ENCODE assay signal across 17 mouse cellular contexts in the genomic region with DNA sequence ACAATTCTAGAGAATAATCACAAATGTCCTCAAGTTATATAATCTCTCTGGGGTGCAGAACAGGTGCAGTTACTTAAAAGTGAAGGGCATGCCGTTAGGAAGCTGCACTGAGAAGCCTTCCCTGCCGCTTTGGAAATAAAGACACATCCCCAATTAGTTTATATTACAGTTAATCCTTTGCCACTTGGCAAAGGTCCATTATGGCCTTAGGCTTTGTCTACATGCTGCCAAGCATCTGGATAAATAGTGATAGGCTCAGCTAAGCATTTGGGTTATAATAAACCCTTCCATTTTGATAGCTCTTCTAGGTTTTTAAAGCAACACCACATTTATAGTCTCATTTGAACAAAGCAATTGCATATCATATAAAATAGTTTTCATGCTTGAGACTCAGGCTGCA.
A peak's percentile ranks its signal among the peaks of the same experiment; 100 is the strongest.
DNase-seq lines count a peak whose midpoint lies in the region; ATAC-seq lines count a peak whose summit lies in the region.
"Had no signal": no experiment of that assay in that cellular context is flagged by ENCODE, and none has a peak within 500 bp of the region (broad histone marks: within the 10 kb centered on the region; RNA-seq: fewer than 3 reads in every experiment).

No protein-coding gene starts in this region.

- H3K4me1 ChIP-seq in hindbrain, embryonic 14.5 days (replicated peaks; ENCODE audit: control insufficient read depth, insufficient read depth, low read length), result no peaks in the 10 kb centered on the region
- no peaks in the 10 kb centered on the region for H3K4me1 ChIP-seq in hindbrain, embryonic 11.5 days (replicated peaks; ENCODE audit: control insufficient read depth, insufficient read depth, low read length)
- H3K4me1 ChIP-seq in midbrain, embryonic 16.5 days (ENCODE audit: control insufficient read depth, insufficient read depth, low read length), result no peaks in the 10 kb centered on the region
- no peaks in the 10 kb centered on the region for H3K4me1 ChIP-seq in midbrain, embryonic 10.5 days
- H3K4me1 ChIP-seq: forebrain, embryonic 12.5 days; heart, embryonic 10.5 days; hindbrain, embryonic 13.5 days had no signal

- H3K4me3 ChIP-seq in hindbrain, embryonic 14.5 days (replicated peaks; ENCODE audit: low read length), result no peak overlapping the region
- no peak overlapping the region for H3K4me3 ChIP-seq in hindbrain, embryonic 11.5 days (ENCODE audit: low read depth, low read length)
- no peak overlapping the region for H3K4me3 ChIP-seq in midbrain, embryonic 16.5 days (ENCODE audit: low read depth, low read length)
- no peak overlapping the region for H3K4me3 ChIP-seq in midbrain, embryonic 10.5 days
- H3K4me3 ChIP-seq: forebrain, embryonic 12.5 days; heart, embryonic 10.5 days; hindbrain, embryonic 13.5 days had no signal

- no peak overlapping the region for H3K27ac ChIP-seq in hindbrain, embryonic 14.5 days
- H3K27ac ChIP-seq in hindbrain, embryonic 11.5 days (ENCODE audit: low read depth, low read length), result no peak overlapping the region
- no peak overlapping the region for H3K27ac ChIP-seq in midbrain, embryonic 16.5 days (ENCODE audit: low read length)
- no peak overlapping the region for H3K27ac ChIP-seq in midbrain, embryonic 10.5 days (replicated peaks)
- H3K27ac ChIP-seq: forebrain, embryonic 12.5 days; heart, embryonic 10.5 days; hindbrain, embryonic 13.5 days had no signal

- peak; percentile 27 for DNase-seq in hindbrain, embryonic 14.5 days (ENCODE audit: low spot score)
- DNase-seq in hindbrain, embryonic 11.5 days (ENCODE audit: low spot score), result no peak
- no peak for DNase-seq in midbrain, embryonic 10.5 days (ENCODE audit: low spot score)
- DNase-seq in retina, postnatal 1 day, result peak; percentile 39
- no peak for DNase-seq in layer of hippocampus, adult 11-12 months (ENCODE audit: low spot score)
- DNase-seq: adrenal gland, adult 2 months; adrenal gland, postnatal 25 days; cerebellum, adult 2 months; gastrocnemius, postnatal 10 days; heart, adult 18-20 months; heart, postnatal 10 days; heart, postnatal 4 days had no signal

- 42% methylated on average over 2 of the region's 2 CpGs for WGBS in hindbrain, embryonic 14.5 days
- 82% methylated on average over 2 of the region's 2 CpGs for WGBS in hindbrain, embryonic 11.5 days
- WGBS in midbrain, embryonic 16.5 days, result 26% methylated on average over 2 of the region's 2 CpGs
- 77% methylated on average over 2 of the region's 2 CpGs for WGBS in midbrain, embryonic 10.5 days

- no peaks in the 10 kb centered on the region for H3K9me3 ChIP-seq in hindbrain, embryonic 14.5 days (ENCODE audit: control insufficient read depth, low read length)
- H3K9me3 ChIP-seq in hindbrain, embryonic 11.5 days (ENCODE audit: control insufficient read depth, low read length), result no peaks in the 10 kb centered on the region
- no peaks in the 10 kb centered on the region for H3K9me3 ChIP-seq in midbrain, embryonic 16.5 days (replicated peaks; ENCODE audit: control insufficient read depth, low read length, poor library complexity, severe bottlenecking)
- H3K9me3 ChIP-seq in midbrain, embryonic 10.5 days (replicated peaks), result no peaks in the 10 kb centered on the region
- H3K9me3 ChIP-seq: forebrain, embryonic 12.5 days; heart, embryonic 10.5 days; hindbrain, embryonic 13.5 days had no signal

- H3K9ac ChIP-seq in hindbrain, embryonic 14.5 days, result no peak overlapping the region
- no peak overlapping the region for H3K9ac ChIP-seq in hindbrain, embryonic 11.5 days (ENCODE audit: low read depth, low read length)
- H3K9ac ChIP-seq in midbrain, embryonic 16.5 days (ENCODE audit: low read depth, low read length), result no peak overlapping the region
- H3K9ac ChIP-seq: forebrain, embryonic 12.5 days; hindbrain, embryonic 13.5 days had no signal

- no peaks in the 10 kb centered on the region for H3K36me3 ChIP-seq in hindbrain, embryonic 14.5 days (replicated peaks; ENCODE audit: control insufficient read depth, insufficient read depth)
- H3K36me3 ChIP-seq in hindbrain, embryonic 11.5 days (ENCODE audit: control insufficient read depth, insufficient read depth, low read length), result no peaks in the 10 kb centered on the region
- H3K36me3 ChIP-seq in midbrain, embryonic 16.5 days (ENCODE audit: control insufficient read depth, insufficient read depth, low read length), result no peaks in the 10 kb centered on the region
- no peaks in the 10 kb centered on the region for H3K36me3 ChIP-seq in midbrain, embryonic 10.5 days
- H3K36me3 ChIP-seq: forebrain, embryonic 12.5 days; heart, embryonic 10.5 days; hindbrain, embryonic 13.5 days had no signal

- H3K4me2 ChIP-seq in hindbrain, embryonic 14.5 days (replicated peaks), result no peak overlapping the region
- H3K4me2 ChIP-seq in hindbrain, embryonic 11.5 days (replicated peaks; ENCODE audit: low read depth, low read length), result no peak overlapping the region
- H3K4me2 ChIP-seq in midbrain, embryonic 16.5 days (ENCODE audit: low read length), result no peak overlapping the region
- H3K4me2 ChIP-seq: forebrain, embryonic 12.5 days; hindbrain, embryonic 13.5 days had no signal

- ATAC-seq in hindbrain, embryonic 14.5 days (ENCODE audit: low FRiP score), result no peak
- ATAC-seq in hindbrain, embryonic 11.5 days (ENCODE audit: low FRiP score), result no peak
- peak; percentile 48; the same call in 1 of the 2 replicates for ATAC-seq in midbrain, embryonic 16.5 days
- ATAC-seq: inflammation-experienced regulatory T-cells, adult 6 months had no signal

- no peaks in the 10 kb centered on the region for H3K27me3 ChIP-seq in hindbrain, embryonic 14.5 days (ENCODE audit: control insufficient read depth, insufficient read depth, low read length)
- H3K27me3 ChIP-seq in hindbrain, embryonic 11.5 days (ENCODE audit: control insufficient read depth, insufficient read depth, low read length), result no peaks in the 10 kb centered on the region
- H3K27me3 ChIP-seq in midbrain, embryonic 16.5 days (ENCODE audit: control insufficient read depth, insufficient read depth, low read depth, low read length), result no peaks in the 10 kb centered on the region
- H3K27me3 ChIP-seq in midbrain, embryonic 10.5 days (ENCODE audit: low read depth, poor library complexity, severe bottlenecking), result no peaks in the 10 kb centered on the region
- H3K27me3 ChIP-seq: forebrain, embryonic 12.5 days; hindbrain, embryonic 13.5 days had no signal

Comparison
In these comparisons a context has a peak if more than half of its experiments do, and no peak if none do; other contexts are left out.
1. DNase-seq: peak in hindbrain, embryonic 14.5 days (single experiment) and retina, postnatal 1 day (single experiment); none in hindbrain, embryonic 11.5 days (single experiment), midbrain, embryonic 10.5 days (single experiment) and layer of hippocampus, adult 11-12 months (single experiment).